Mouse (Mus musculus) forebrain, postnatal 0 days (tissue): Measurements from ENCODE around the gene Ubqln1. TPM values are rescaled to one million over a fixed set of nuclear protein-coding genes. Genes with fewer than 3 reads are reported as not detected.

Experiments
- ATAC-seq: fragments of 200-750 bp; cut with Nextera tagmentation; 2 replicates; pipeline ENCODE4 v1.8.0; 2017; ENCODE audit warnings: mild to moderate bottlenecking, moderate library complexity
- DNase-seq: peaks from one replicate; pipeline ENCODE4 v3.0.0-alpha.2; 2015
- H3K27ac ChIP-seq: fragments of 300-500 bp; sonication (generic); 2 replicates; pipeline ENCODE4 v1.5.1; 2014; ENCODE audit warnings: low read depth, mild to moderate bottlenecking, antibody characterized with exemption, low read length, moderate library complexity, mixed read lengths
- H3K27me3 ChIP-seq: fragments of 300-500 bp; sonication (generic); 2 replicates; pipeline ENCODE4 v1.6.1; 2014; ENCODE audit warnings: mild to moderate bottlenecking, low read length, mixed read lengths; ENCODE audit not compliant: insufficient read depth
- H3K36me3 ChIP-seq: fragments of 300-500 bp; sonication (generic); 2 replicates; pipeline ENCODE4 v1.6.1; 2014; ENCODE audit warnings: mild to moderate bottlenecking, moderate library complexity; ENCODE audit not compliant: insufficient read depth
- H3K4me1 ChIP-seq: fragments of 300-500 bp; sonication (generic); 2 replicates; pipeline ENCODE4 v1.6.1; 2014; ENCODE audit warnings: antibody characterized with exemption; ENCODE audit not compliant: insufficient read depth
- H3K4me2 ChIP-seq: fragments of 300-500 bp; sonication (generic); 2 replicates; pipeline ENCODE4 v1.6.1; 2014; ENCODE audit warnings: low read depth, mild to moderate bottlenecking, moderate library complexity
- H3K4me3 ChIP-seq: fragments of 300-500 bp; sonication (generic); 2 replicates; pipeline ENCODE4 v1.5.1; 2014; ENCODE audit warnings: low read depth, low read length, mixed read lengths
- H3K9ac ChIP-seq: fragments of 300-500 bp; sonication (generic); 2 replicates; pipeline ENCODE4 v1.6.1; 2014; ENCODE audit warnings: mild to moderate bottlenecking
- H3K9me3 ChIP-seq: fragments of 300-500 bp; sonication (generic); 2 replicates; pipeline ENCODE4 v1.6.1; 2016; ENCODE audit warnings: low read length
- CTCF ChIP-seq: sonication (generic); IDR thresholded peaks from 2 replicates; pipeline ENCODE4 v1.5.1; 2016; ENCODE audit warnings: antibody characterized with exemption, control low read depth, low read depth
- WGBS: fragments of 180-500 bp; shearing (Covaris S2); extraction: QIAGEN DNeasy Blood & Tissue Kit; methylation state at CpG from one replicate; pipeline ENCODE4 v1.1.7; 2014; 5-methylcytosine and 5-hydroxymethylcytosine counted together
- polyA plus RNA-seq: library from polyadenylated mRNA; unstranded; fragments of >200 nt; fragmentation: Nextera tagmentation; extraction: Ambion mirVana; gene quantifications from 2 replicates; pipeline ENCODE4 v1.2.1, GENCODE M21; 2015
- total RNA-seq: library from RNA; depleted of rRNA; stranded (reverse); fragments of >200 nt; gene quantifications from 2 replicates; pipeline ENCODE4 v1.2.3, GENCODE M21; 2014

The Ubqln1 gene
- total and polyA plus RNA-seq, 2 experiments from 2014 or later: 118 to 172 TPM

GRCm38 (mm10) chr13:58232070-58232469 is 16.6 kb upstream of the Ubqln1 start:
- DNase-seq (no peak), ATAC-seq (no peak)
- Histone ChIP-seq H3K27ac (no peak overlapping the region), H3K9ac (no peak overlapping the region), H3K4me2 (no peak overlapping the region), H3K4me1 (no peaks in the 10 kb centered on the region), H3K27me3 (no peaks in the 10 kb centered on the region), H3K9me3 (no peaks in the 10 kb centered on the region), H3K4me3 (no peak overlapping the region), H3K36me3 (peaks cover 7% of the 10 kb centered on the region; the same call in 1 of the 2 replicates)
- WGBS: 92% methylated on average over 8 of the region's 8 CpGs
- no peak for TF ChIP-seq CTCF

- H3K36me3 ChIP-seq: no peaks in the 10 kb centered on the region
- no peak overlapping the region for H3K4me3 ChIP-seq
- H3K9me3 ChIP-seq: no peaks in the 10 kb centered on the region
- TF ChIP-seq CTCF: no peak
- H3K9ac ChIP-seq: no peak overlapping the region
- H3K27ac ChIP-seq: no peak overlapping the region
- no peak overlapping the region for H3K4me2 ChIP-seq
- H3K4me1 ChIP-seq: no peaks in the 10 kb centered on the region
- ATAC-seq (no peak), DNase-seq (no peak)
- no peaks in the 10 kb centered on the region for H3K27me3 ChIP-seq
- WGBS: 87% methylated on average over 2 of the region's 2 CpGs
Measured at GRCm38 (mm10) chr13:58228624-58229023, 13.2 kb upstream of the Ubqln1 start.

- H3K36me3 ChIP-seq: no peaks in the 10 kb centered on the region
Measured at GRCm38 (mm10) chr13:58225694-58226093, 10.2 kb upstream of the Ubqln1 start.

GRCm38 (mm10) chr13:58220206-58220605 is 4.8 kb upstream of the Ubqln1 start:
- no peak overlapping the region for H3K4me3 ChIP-seq
- peaks cover 4% of the 10 kb centered on the region for H3K4me1 ChIP-seq
- no peak overlapping the region for H3K27ac ChIP-seq
- no peak overlapping the region for H3K4me2 ChIP-seq
- H3K36me3 ChIP-seq: no peaks in the 10 kb centered on the region
- 83% methylated on average over 3 of the region's 3 CpGs for WGBS
- TF ChIP-seq CTCF: no peak
- no peak overlapping the region for H3K9ac ChIP-seq
- DNase-seq (no peak), ATAC-seq (no peak)
- no peaks in the 10 kb centered on the region for H3K9me3 ChIP-seq
- H3K27me3 ChIP-seq: no peaks in the 10 kb centered on the region

More at GRCm38 (mm10) chr13:58225694-58226093, 10.2 kb upstream of the Ubqln1 start:
- no peak for TF ChIP-seq CTCF
- H3K9ac ChIP-seq: no peak overlapping the region
- 55% methylated on average over 8 of the region's 8 CpGs for WGBS
- no peak for ATAC-seq
- H3K4me3 ChIP-seq: no peak overlapping the region
- no peaks in the 10 kb centered on the region for H3K9me3 ChIP-seq
- H3K27me3 ChIP-seq: no peaks in the 10 kb centered on the region
- no peak for DNase-seq
- H3K4me1 ChIP-seq: no peaks in the 10 kb centered on the region
- no peak overlapping the region for H3K4me2 ChIP-seq
- no peak overlapping the region for H3K27ac ChIP-seq

GRCm38 (mm10) chr13:58217536-58217935 is 2.1 kb upstream of the Ubqln1 start:
- Histone ChIP-seq H3K27ac (no peak overlapping the region), H3K9me3 (no peaks in the 10 kb centered on the region), H3K36me3 (no peaks in the 10 kb centered on the region), H3K4me1 (peaks cover 17% of the 10 kb centered on the region), H3K9ac (no peak overlapping the region), H3K4me3 (no peak overlapping the region), H3K4me2 (no peak overlapping the region), H3K27me3 (no peaks in the 10 kb centered on the region)
- no peak for ATAC-seq
- DNase-seq: no peak
- WGBS: 96% methylated on average over 2 of the region's 2 CpGs
- no peak for TF ChIP-seq CTCF

- DNase-seq (no peak), ATAC-seq (no peak)
- peak overlapping the region; percentile 83; the same call in 1 of the 2 replicates for H3K9ac ChIP-seq
- 89% methylated on average over 9 of the region's 9 CpGs for WGBS
- no peaks in the 10 kb centered on the region for H3K36me3 ChIP-seq
- no peak for TF ChIP-seq CTCF
- peak overlapping the region; percentile 79 for H3K4me2 ChIP-seq
- no peaks in the 10 kb centered on the region for H3K9me3 ChIP-seq
- peak overlapping the region; percentile 85; the same call in 1 of the 2 replicates for H3K27ac ChIP-seq
- H3K4me1 ChIP-seq: peaks cover 17% of the 10 kb centered on the region
- H3K4me3 ChIP-seq: peak overlapping the region; percentile 99
- no peaks in the 10 kb centered on the region for H3K27me3 ChIP-seq
Measured at GRCm38 (mm10) chr13:58216395-58216794, 942 bp upstream of the Ubqln1 start.

- H3K4me1 ChIP-seq: peaks cover 17% of the 10 kb centered on the region
Measured at GRCm38 (mm10) chr13:58215253-58215591, 231 bp downstream of the Ubqln1 start.

More at GRCm38 (mm10) chr13:58215253-58215591, 231 bp downstream of the Ubqln1 start:
- Histone ChIP-seq H3K27ac (peak overlapping the region; percentile 85), H3K9ac (peak overlapping the region; percentile 83), H3K36me3 (no peaks in the 10 kb centered on the region), H3K4me2 (peak overlapping the region; percentile 79), H3K9me3 (no peaks in the 10 kb centered on the region), H3K27me3 (no peaks in the 10 kb centered on the region), H3K4me3 (peak overlapping the region; percentile 99)
- DNase-seq (no peak), ATAC-seq (no peak; the same call in 1 of the 2 replicates)
- under 1% methylated on average over 40 of the region's 48 CpGs for WGBS
- TF ChIP-seq CTCF: no peak
